Mouse (Mus musculus): Measurements from ENCODE around the gene Gm14781.
"Not testable (repeated sequence)": the region's sequence is repeated elsewhere in the genome, so short reads cannot be mapped to it uniquely, and the experiment has no call there.

Gm14781 gene

DNA sequence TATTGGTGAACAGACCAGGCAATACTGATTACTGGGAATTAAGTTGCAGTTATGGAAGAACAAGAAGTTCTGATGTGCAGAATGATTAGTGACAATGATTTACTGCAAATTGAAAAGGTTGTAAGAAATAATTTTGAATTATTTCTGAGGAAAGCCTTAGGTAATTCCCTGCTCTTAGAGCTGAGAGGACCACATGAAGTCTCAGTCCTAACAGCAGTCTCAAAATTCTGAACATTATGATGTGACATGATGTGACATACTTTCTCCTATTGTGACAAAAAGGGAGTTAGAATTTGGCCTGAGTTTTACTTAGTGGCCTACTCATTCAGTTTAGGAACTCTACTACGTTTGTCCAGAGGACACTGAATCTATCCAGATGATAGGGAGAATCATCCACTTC lies at the start of gene Gm14781:
Gm14781 (plus strand) TSS at position 301 of the 400 bp plus-strand sequence.
- not testable (repeated sequence) for DNase-seq (ENCODE audit: low spot score)

DNA sequence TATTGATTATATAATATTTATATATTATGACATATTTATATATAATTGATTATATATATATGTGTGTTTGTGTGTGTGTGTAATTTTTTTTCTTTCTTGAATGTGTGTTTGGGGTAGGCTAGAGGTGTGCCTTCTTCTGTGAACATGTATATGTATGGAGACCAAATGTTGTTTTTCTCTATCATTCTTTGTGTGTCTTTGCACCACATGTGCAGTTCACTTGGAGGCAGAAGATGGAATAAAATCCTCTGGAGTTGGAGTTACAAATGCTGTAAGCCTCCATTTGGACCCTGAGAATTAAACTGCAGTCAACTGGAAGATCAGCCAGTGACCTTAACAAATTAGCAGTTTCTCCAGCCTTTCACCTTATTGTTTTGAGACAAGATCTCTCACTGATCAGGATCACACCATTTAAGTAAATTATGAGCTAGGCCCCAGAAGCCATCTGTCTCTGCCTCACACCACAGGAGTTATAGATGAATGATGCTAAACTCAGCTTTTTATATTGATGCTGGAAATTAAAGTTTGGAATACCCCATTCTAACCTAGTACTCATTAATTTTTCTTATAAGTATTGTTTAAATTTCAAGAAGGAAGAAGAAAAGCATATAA lies 23.1 kb downstream of the Gm14781 start:
- not testable (repeated sequence) for DNase-seq (ENCODE audit: low spot score)

Measured in embryo, embryonic 10.5 days (tissue).